Comparison of ENCODE assay signal across 22 mouse cellular contexts in the genomic region with DNA sequence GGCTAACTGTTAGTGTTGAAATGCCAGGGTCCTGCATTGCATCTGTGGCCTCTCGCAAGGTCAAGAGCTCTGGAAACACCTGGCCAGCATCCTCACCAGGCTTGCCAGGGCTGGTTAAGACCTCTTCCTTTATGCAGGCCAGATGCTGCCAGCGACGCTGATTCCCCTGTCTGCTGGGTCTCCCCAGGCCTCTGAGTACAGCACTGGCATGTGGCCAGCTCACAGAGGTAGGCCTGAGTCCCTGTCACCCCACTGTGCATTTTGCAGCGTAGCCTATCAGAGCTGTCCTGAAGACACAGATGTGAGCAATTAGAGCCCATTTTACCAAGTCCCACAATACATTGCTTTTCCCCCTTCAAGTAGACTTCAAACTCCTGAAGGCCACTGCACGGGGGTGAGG. TPM values are rescaled to one million over a fixed set of nuclear protein-coding genes. Genes with fewer than 3 reads are reported as not detected.
DNase-seq lines count a peak whose midpoint lies in the region; ATAC-seq and TF ChIP-seq lines count a peak whose summit lies in the region.
"Had no signal": no experiment of that assay in that cellular context is flagged by ENCODE, and none has a peak within 500 bp of the region (broad histone marks: within the 10 kb centered on the region; RNA-seq: fewer than 3 reads in every experiment).

No protein-coding gene starts in this region.

- 0 out of 2 replicates have a peak overlapping the region, but pooled peaks have one; percentile 12 for H3K9ac ChIP-seq in heart, embryonic 13.5 days
- H3K9ac ChIP-seq in heart, adult 2 months (ENCODE audit: low read depth, low read length): no peak overlapping the region
- no peak overlapping the region for H3K9ac ChIP-seq in embryonic facial prominence, embryonic 13.5 days
- H3K9ac ChIP-seq in intestine, postnatal 0 days (ENCODE audit: low read depth, low read length): no peak overlapping the region
- H3K9ac ChIP-seq: liver, embryonic 12.5 days; lung, embryonic 14.5 days had no signal

- no peak for TF ChIP-seq POLR2A in heart, adult 2 months (IDR thresholded peaks at IDR 0.05; ENCODE audit: insufficient read depth, low read depth, low read length)

- H3K79me2 ChIP-seq in heart, adult 2 months (replicated peaks; ENCODE audit: control insufficient read depth, insufficient read depth, low read length): no peaks in the 10 kb centered on the region

- intact Hi-C loops in heart, adult 2 months (cut with DNase I): no loop called here

- peak overlapping the region; percentile 33; the same call in 1 of the 2 replicates for H3K27ac ChIP-seq in heart, embryonic 13.5 days (replicated peaks)
- no peak overlapping the region for H3K27ac ChIP-seq in heart, adult 2 months
- H3K27ac ChIP-seq in embryonic facial prominence, embryonic 13.5 days: peak overlapping the region; percentile 66
- no peak overlapping the region for H3K27ac ChIP-seq in intestine, postnatal 0 days (ENCODE audit: low read depth, low read length)
- H3K27ac ChIP-seq: hindbrain, postnatal 0 days; liver, embryonic 12.5 days had no signal

- H3K4me1 ChIP-seq in heart, embryonic 13.5 days: peaks cover 48% of the 10 kb centered on the region
- H3K4me1 ChIP-seq in heart, adult 2 months (ENCODE audit: control insufficient read depth, insufficient read depth, low read length): no peaks in the 10 kb centered on the region; the same call in 1 of the 2 replicates
- H3K4me1 ChIP-seq in embryonic facial prominence, embryonic 13.5 days: peaks cover 35% of the 10 kb centered on the region
- H3K4me1 ChIP-seq in intestine, postnatal 0 days (replicated peaks; ENCODE audit: control insufficient read depth, insufficient read depth, low read length): no peaks in the 10 kb centered on the region

- whole genome bisulfite sequencing in heart, embryonic 13.5 days: 45% methylated on average over 5 of the region's 5 CpGs
- WGBS in heart, adult 2 months: 72% methylated on average over 5 of the region's 5 CpGs
- 33% methylated on average over 5 of the region's 5 CpGs for WGBS in embryonic facial prominence, embryonic 13.5 days
- WGBS in intestine, postnatal 0 days: 76% methylated on average over 5 of the region's 5 CpGs

- H3K9me3 ChIP-seq in heart, embryonic 13.5 days: no peaks in the 10 kb centered on the region
- no peaks in the 10 kb centered on the region for H3K9me3 ChIP-seq in embryonic facial prominence, embryonic 13.5 days
- no peaks in the 10 kb centered on the region for H3K9me3 ChIP-seq in intestine, postnatal 0 days (ENCODE audit: control insufficient read depth)
- H3K9me3 ChIP-seq: liver, embryonic 12.5 days had no signal

- DNase-seq in heart, adult 2 months: no peak
- DNase-seq in retina, postnatal 1 day: peak; percentile 27
- no peak for DNase-seq in retina, embryonic 14.5 days (ENCODE audit: low spot score)
- DNase-seq in mesoderm, embryonic 11.5 days (ENCODE audit: low read depth, low spot score): peak; percentile 55
- DNase-seq in ovary, postnatal 36 days (ENCODE audit: low spot score): no peak
- DNase-seq: cerebellum, adult 11 months; cerebellum, postnatal 14 days; gastrocnemius, postnatal 14 days; kidney, adult 2 months; kidney, postnatal 14 days; lung, embryonic 14.5 days; lung, postnatal 4 days; spleen, adult 18-20 months; thymus, adult 18-20 months had no signal

- no peak for ATAC-seq in heart, embryonic 13.5 days (ENCODE audit: extremely low read depth, insufficient number of reproducible peaks, low FRiP score, low TSS enrichment)
- ATAC-seq in embryonic facial prominence, embryonic 13.5 days (ENCODE audit: insufficient number of reproducible peaks, insufficient read depth, low FRiP score, low TSS enrichment, low read depth): no peak
- ATAC-seq in intestine, postnatal 0 days: no peak
- ATAC-seq: CD4-positive, CD25-positive, alpha-beta regulatory T cell, adult 4 months; hindbrain, postnatal 0 days; liver, embryonic 12.5 days had no signal

- TF ChIP-seq CTCF in heart, adult 2 months (IDR thresholded peaks at IDR 0.05): no peak
- TF ChIP-seq CTCF in intestine, postnatal 0 days (IDR thresholded peaks at IDR 0.05; ENCODE audit: low read depth): no peak

- H3K36me3 ChIP-seq in heart, embryonic 13.5 days: no peaks in the 10 kb centered on the region
- H3K36me3 ChIP-seq in heart, adult 2 months (ENCODE audit: control insufficient read depth, insufficient read depth, low read length): no peaks in the 10 kb centered on the region
- no peaks in the 10 kb centered on the region for H3K36me3 ChIP-seq in embryonic facial prominence, embryonic 13.5 days
- H3K36me3 ChIP-seq in intestine, postnatal 0 days (ENCODE audit: control insufficient read depth, insufficient read depth): no peaks in the 10 kb centered on the region
- H3K36me3 ChIP-seq: G1E; liver, embryonic 12.5 days had no signal

- no peaks in the 10 kb centered on the region for H3K27me3 ChIP-seq in heart, embryonic 13.5 days (replicated peaks)
- no peaks in the 10 kb centered on the region for H3K27me3 ChIP-seq in heart, adult 2 months (ENCODE audit: control insufficient read depth, insufficient read depth, low read length)
- H3K27me3 ChIP-seq in embryonic facial prominence, embryonic 13.5 days: no peaks in the 10 kb centered on the region
- no peaks in the 10 kb centered on the region for H3K27me3 ChIP-seq in intestine, postnatal 0 days (replicated peaks; ENCODE audit: control insufficient read depth, insufficient read depth, low read length)
- H3K27me3 ChIP-seq: liver, embryonic 12.5 days had no signal

- no peak overlapping the region for H3K4me2 ChIP-seq in heart, embryonic 13.5 days
- H3K4me2 ChIP-seq in embryonic facial prominence, embryonic 13.5 days: no peak overlapping the region
- no peak overlapping the region for H3K4me2 ChIP-seq in intestine, postnatal 0 days (replicated peaks; ENCODE audit: low read depth)
- H3K4me2 ChIP-seq: liver, embryonic 12.5 days; lung, embryonic 14.5 days; midbrain, embryonic 11.5 days had no signal

- H3K4me3 ChIP-seq in heart, embryonic 13.5 days: no peak overlapping the region
- H3K4me3 ChIP-seq in heart, adult 2 months: no peak overlapping the region
- no peak overlapping the region for H3K4me3 ChIP-seq in embryonic facial prominence, embryonic 13.5 days
- no peak overlapping the region for H3K4me3 ChIP-seq in intestine, postnatal 0 days (ENCODE audit: low read depth, low read length)
- H3K4me3 ChIP-seq: liver, embryonic 12.5 days had no signal

- no peak for TF ChIP-seq EP300 in heart, adult 2 months (IDR thresholded peaks at IDR 0.05; ENCODE audit: insufficient read depth, low read depth, low read length)

RNA-seq across cellular contexts. Expression of a gene that starts 46.1 kb away (rescaled TPM):
- 25.3 and 30.3 TPM in 2 replicates for polyA plus RNA-seq in heart, embryonic 13.5 days (2015; fragmentation: Nextera tagmentation; extraction: Ambion mirVana)
- 1 to 10 TPM; 5.5 to 6.0 TPM for total RNA-seq in heart, adult 2 months (2021)
- polyA plus RNA-seq in heart, adult 2 months (2012; rRNA removed): 9.9 and 13.1 TPM in 2 replicates
- polyA plus RNA-seq in embryonic facial prominence, embryonic 13.5 days (2015; fragmentation: Nextera tagmentation; extraction: Ambion mirVana): 13.9 and 14.2 TPM in 2 replicates
- 212 and 256 TPM in 2 replicates for polyA plus RNA-seq in intestine, postnatal 0 days (2015; fragmentation: Nextera tagmentation; extraction: Ambion mirVana)
- polyA plus RNA-seq: G1E had no signal

Comparison
In these comparisons a context has a peak if more than half of its experiments do, and no peak if none do; other contexts are left out.
1. H3K27ac ChIP-seq: peak in heart, embryonic 13.5 days (single experiment) and embryonic facial prominence, embryonic 13.5 days (single experiment); none in heart, adult 2 months (single experiment) and intestine, postnatal 0 days (single experiment).
2. DNase-seq: peak in retina, postnatal 1 day (single experiment) and mesoderm, embryonic 11.5 days (single experiment); none in heart, adult 2 months (0 of 2), retina, embryonic 14.5 days (single experiment) and ovary, postnatal 36 days (single experiment).